Mouse (Mus musculus) right cerebral cortex, adult 2 months (tissue): Measurements from ENCODE around the gene Thbs2.
"Not testable (repeated sequence)": the region's sequence is repeated elsewhere in the genome, so short reads cannot be mapped to it uniquely, and the experiment has no call there.

ENCODE experiments used
- DNase-seq, 2 experiments: peaks; one replicate each; pipeline ENCODE4 v3.0.0; 2021 to 2022; ENCODE audit warnings: low spot score in 2 of 2

The Thbs2 gene

GRCm38 (mm10) chr17:14635546-14636323 lies 58.3 kb downstream of the Thbs2 start:
- DNase-seq = no peak

- DNase-seq = no peak
These were observed 65.1 kb downstream of the Thbs2 start for GRCm38 (mm10) chr17:14628901-14629300.

DNA sequence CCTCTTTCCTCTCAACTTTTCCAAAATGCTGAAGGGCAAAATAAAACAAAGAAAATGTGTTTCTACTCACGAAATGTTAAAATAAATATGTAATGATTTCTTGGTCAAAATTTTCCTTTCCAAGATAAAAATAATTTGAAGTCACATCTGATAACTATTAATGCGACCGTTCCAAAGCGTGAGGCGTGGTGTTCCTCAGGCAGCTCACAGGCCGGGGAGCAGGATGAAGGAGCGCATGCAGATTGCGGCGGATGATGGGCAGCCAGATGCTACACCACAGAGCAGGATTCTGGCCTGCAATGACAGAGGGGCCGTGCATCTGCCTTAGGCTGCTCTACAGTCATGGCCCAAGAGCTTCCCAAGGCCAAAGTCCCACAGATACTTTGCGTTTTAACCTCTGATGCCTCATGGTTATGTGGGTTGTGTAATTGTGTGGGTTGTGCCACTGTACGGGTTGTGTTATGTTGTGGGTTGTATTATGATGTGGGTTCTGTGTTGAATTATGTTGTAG lies 66.2 kb downstream of the Thbs2 start:
- DNase-seq = no peak

DNA sequence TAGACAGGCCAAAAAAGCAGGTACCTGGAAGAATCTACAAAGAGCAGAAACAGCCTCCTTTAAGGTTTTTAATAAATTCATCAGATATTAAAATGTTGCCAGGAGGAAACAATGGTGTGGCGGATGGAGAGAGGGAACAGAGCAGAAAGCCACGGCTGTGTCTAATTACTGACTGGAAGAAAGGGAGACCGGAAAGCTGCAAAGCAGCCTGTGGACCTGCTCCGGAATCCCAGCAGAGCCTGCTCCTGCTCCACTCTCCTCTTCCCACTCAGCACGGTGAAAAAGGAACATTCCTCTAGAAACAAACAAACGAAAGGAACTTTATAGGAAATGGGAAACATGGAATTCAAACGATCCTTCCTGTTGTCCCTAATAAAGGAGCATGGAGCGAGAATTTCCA lies 69.6 kb downstream of the Thbs2 start:
- no peak for DNase-seq

DNA sequence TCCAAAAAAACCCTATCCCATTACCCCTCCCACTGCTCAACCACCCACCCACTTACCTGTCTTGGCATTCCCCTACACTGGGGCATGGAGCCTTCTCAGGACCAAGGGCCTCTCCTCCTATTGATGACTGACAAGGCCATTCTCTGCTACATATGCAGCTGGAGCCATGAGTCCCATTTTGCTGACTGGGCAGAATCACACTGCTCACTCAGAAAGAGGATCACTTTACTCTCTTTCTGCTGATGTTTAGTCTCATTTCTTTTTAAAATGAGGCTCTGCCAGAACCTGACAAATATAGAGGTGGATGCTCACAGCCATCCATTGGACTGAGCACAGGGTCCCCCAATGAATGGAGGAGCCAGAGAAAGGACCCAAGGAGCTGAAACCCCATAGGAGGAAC lies 73.0 kb downstream of the Thbs2 start:
- DNase-seq = not testable (repeated sequence)

GRCm38 (mm10) chr17:14620037-14620436 lies 74.0 kb downstream of the Thbs2 start:
- no peak for DNase-seq

DNA sequence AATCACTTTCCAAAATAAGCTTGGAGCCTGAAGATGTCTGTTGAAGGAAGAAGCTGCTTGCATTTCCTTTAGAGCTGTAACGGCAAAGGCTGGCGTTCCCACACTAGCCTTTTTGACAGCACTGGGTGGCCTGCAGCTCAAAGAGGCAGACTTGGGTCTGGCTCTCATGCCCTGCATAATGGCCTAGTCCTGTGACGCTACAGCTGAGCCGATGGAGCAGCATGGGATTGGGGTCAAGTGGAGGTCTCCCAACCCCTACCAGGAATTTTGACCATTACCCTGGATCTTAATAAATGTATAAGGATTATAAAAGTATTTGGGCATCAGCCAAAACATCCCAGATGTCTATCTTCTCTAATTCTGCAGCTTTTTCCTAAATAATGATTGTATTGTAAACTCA lies 75.0 kb downstream of the Thbs2 start:
- no peak for DNase-seq
